Mouse (Mus musculus): ENCODE measurements at regions not wholly inside any gene's neighbourhood (a gene's known extent, or its start where the extent isn't known, plus 50 kb on each side); places are given as distances from the start of the nearest gene placed in this dataset.

GRCm38 (mm10) chr9:60957438-60957837 is 163.1 kb downstream of the Uaca start:
- H3K4me3 ChIP-seq (ENCODE audit: low read depth, low read length): no peak overlapping the region
- H3K36me3 ChIP-seq (ENCODE audit: control insufficient read depth, insufficient read depth, low read length): no peaks in the 10 kb centered on the region
- 71% methylated on average over 5 of the region's 5 CpGs for WGBS
- TF ChIP-seq POLR2A (IDR thresholded peaks at IDR 0.05; ENCODE audit: low read depth, low read length): no peak
- TF ChIP-seq CTCF (IDR thresholded peaks at IDR 0.05; ENCODE audit: extremely low read depth, insufficient read length, insufficient replicate concordance, low read depth, low read length): no peak
- no peaks in the 10 kb centered on the region for H3K4me1 ChIP-seq (ENCODE audit: control insufficient read depth, insufficient read depth, insufficient read length, low read length)
- no peaks in the 10 kb centered on the region for H3K27me3 ChIP-seq (ENCODE audit: control insufficient read depth, insufficient read depth, low read length)
- H3K27ac ChIP-seq (ENCODE audit: insufficient read depth, low read depth, low read length): no peak overlapping the region

GRCm38 (mm10) chr9:60959537-60959936 is 165.2 kb downstream of the Uaca start:
- no peak for TF ChIP-seq POLR2A (IDR thresholded peaks at IDR 0.05; ENCODE audit: low read depth, low read length)
- TF ChIP-seq CTCF (IDR thresholded peaks at IDR 0.05; ENCODE audit: extremely low read depth, insufficient read length, insufficient replicate concordance, low read depth, low read length): no peak
- Histone ChIP-seq H3K36me3 (ENCODE audit: control insufficient read depth, insufficient read depth, low read length) (no peaks in the 10 kb centered on the region), H3K4me1 (ENCODE audit: control insufficient read depth, insufficient read depth, insufficient read length, low read length) (no peaks in the 10 kb centered on the region), H3K27me3 (ENCODE audit: control insufficient read depth, insufficient read depth, low read length) (no peaks in the 10 kb centered on the region), H3K4me3 (ENCODE audit: low read depth, low read length) (no peak overlapping the region), H3K27ac (ENCODE audit: insufficient read depth, low read depth, low read length) (no peak overlapping the region)
- 46% methylated on average over 6 of the region's 6 CpGs for WGBS

GRCm38 (mm10) chr9:60962086-60962485 is 167.7 kb downstream of the Uaca start:
- 71% methylated on average over 4 of the region's 4 CpGs for WGBS

GRCm38 (mm10) chr9:60965641-60966040 is 171.3 kb downstream of the Uaca start:
- 95% methylated on average over 1 of the region's 1 CpGs for WGBS
- TF ChIP-seq CTCF (IDR thresholded peaks at IDR 0.05; ENCODE audit: extremely low read depth, insufficient read length, insufficient replicate concordance, low read depth, low read length): no peak
- no peak for TF ChIP-seq POLR2A (IDR thresholded peaks at IDR 0.05; ENCODE audit: low read depth, low read length)
- no peaks in the 10 kb centered on the region for H3K4me1 ChIP-seq (ENCODE audit: control insufficient read depth, insufficient read depth, insufficient read length, low read length)

More at GRCm38 (mm10) chr9:60962086-60962485, 167.7 kb downstream of the Uaca start:
- Histone ChIP-seq H3K27ac (ENCODE audit: insufficient read depth, low read depth, low read length) (no peak overlapping the region), H3K36me3 (ENCODE audit: control insufficient read depth, insufficient read depth, low read length) (no peaks in the 10 kb centered on the region), H3K4me3 (ENCODE audit: low read depth, low read length) (no peak overlapping the region), H3K27me3 (ENCODE audit: control insufficient read depth, insufficient read depth, low read length) (no peaks in the 10 kb centered on the region), H3K4me1 (ENCODE audit: control insufficient read depth, insufficient read depth, insufficient read length, low read length) (no peaks in the 10 kb centered on the region)
- TF ChIP-seq CTCF (IDR thresholded peaks at IDR 0.05; ENCODE audit: extremely low read depth, insufficient read length, insufficient replicate concordance, low read depth, low read length) (no peak), POLR2A (IDR thresholded peaks at IDR 0.05; ENCODE audit: low read depth, low read length) (no peak)

GRCm38 (mm10) chr9:60968281-60969031 is 174.1 kb downstream of the Uaca start:
- H3K36me3 ChIP-seq (ENCODE audit: control insufficient read depth, insufficient read depth, low read length): no peaks in the 10 kb centered on the region
- TF ChIP-seq POLR2A (IDR thresholded peaks at IDR 0.05; ENCODE audit: low read depth, low read length) (no peak), CTCF (IDR thresholded peaks at IDR 0.05; ENCODE audit: extremely low read depth, insufficient read length, insufficient replicate concordance, low read depth, low read length) (no peak)

More at GRCm38 (mm10) chr9:60965641-60966040, 171.3 kb downstream of the Uaca start:
- no peaks in the 10 kb centered on the region for H3K36me3 ChIP-seq (ENCODE audit: control insufficient read depth, insufficient read depth, low read length)
- no peaks in the 10 kb centered on the region for H3K27me3 ChIP-seq (ENCODE audit: control insufficient read depth, insufficient read depth, low read length)
- no peak overlapping the region for H3K27ac ChIP-seq (ENCODE audit: insufficient read depth, low read depth, low read length)
- no peak overlapping the region for H3K4me3 ChIP-seq (ENCODE audit: low read depth, low read length)

GRCm38 (mm10) chr9:60972201-60972910 is 178.0 kb downstream of the Uaca start:
- Histone ChIP-seq H3K36me3 (ENCODE audit: control insufficient read depth, insufficient read depth, low read length) (no peaks in the 10 kb centered on the region), H3K4me1 (ENCODE audit: control insufficient read depth, insufficient read depth, insufficient read length, low read length) (no peaks in the 10 kb centered on the region), H3K27me3 (ENCODE audit: control insufficient read depth, insufficient read depth, low read length) (no peaks in the 10 kb centered on the region), H3K27ac (ENCODE audit: insufficient read depth, low read depth, low read length) (no peak overlapping the region), H3K4me3 (ENCODE audit: low read depth, low read length) (no peak overlapping the region)
- WGBS: 72% methylated on average over 9 of the region's 9 CpGs
- no peak for TF ChIP-seq POLR2A (IDR thresholded peaks at IDR 0.05; ENCODE audit: low read depth, low read length)
- TF ChIP-seq CTCF (IDR thresholded peaks at IDR 0.05; ENCODE audit: extremely low read depth, insufficient read length, insufficient replicate concordance, low read depth, low read length): no peak

More at GRCm38 (mm10) chr9:60968281-60969031, 174.1 kb downstream of the Uaca start:
- no peaks in the 10 kb centered on the region for H3K4me1 ChIP-seq (ENCODE audit: control insufficient read depth, insufficient read depth, insufficient read length, low read length)
- H3K27me3 ChIP-seq (ENCODE audit: control insufficient read depth, insufficient read depth, low read length): no peaks in the 10 kb centered on the region
- H3K27ac ChIP-seq (ENCODE audit: insufficient read depth, low read depth, low read length): no peak overlapping the region
- 41% methylated on average over 4 of the region's 4 CpGs for WGBS
- H3K4me3 ChIP-seq (ENCODE audit: low read depth, low read length): no peak overlapping the region

GRCm38 (mm10) chr9:60974546-60974945 is 180.2 kb downstream of the Uaca start:
- WGBS: 79% methylated on average over 1 of the region's 1 CpGs
- no peaks in the 10 kb centered on the region for H3K4me1 ChIP-seq (ENCODE audit: control insufficient read depth, insufficient read depth, insufficient read length, low read length)
- no peaks in the 10 kb centered on the region for H3K36me3 ChIP-seq (ENCODE audit: control insufficient read depth, insufficient read depth, low read length)
- no peaks in the 10 kb centered on the region for H3K27me3 ChIP-seq (ENCODE audit: control insufficient read depth, insufficient read depth, low read length)
- H3K4me3 ChIP-seq (ENCODE audit: low read depth, low read length): no peak overlapping the region
- H3K27ac ChIP-seq (ENCODE audit: insufficient read depth, low read depth, low read length): no peak overlapping the region
- no peak for TF ChIP-seq CTCF (IDR thresholded peaks at IDR 0.05; ENCODE audit: extremely low read depth, insufficient read length, insufficient replicate concordance, low read depth, low read length)
- no peak for TF ChIP-seq POLR2A (IDR thresholded peaks at IDR 0.05; ENCODE audit: low read depth, low read length)
